Mouse (Mus musculus) intestine, postnatal 0 days (tissue): ENCODE measurements at regions not wholly inside any gene's neighbourhood (a gene's known extent, or its start where the extent isn't known, plus 50 kb on each side); places are given as distances from the start of the nearest gene placed in this dataset.

Source experiments
- ATAC-seq: fragments of 200-750 bp; cut with Nextera tagmentation; 2 replicates; pipeline ENCODE4 v1.8.0; 2017; ENCODE audit warnings: mild to moderate bottlenecking, moderate TSS enrichment, moderate library complexity
- H3K27ac ChIP-seq: fragments of 300-500 bp; sonication (generic); 2 replicates; pipeline ENCODE4 v1.5.1; 2014; ENCODE audit warnings: mild to moderate bottlenecking, low read depth, low read length, moderate library complexity
- H3K27me3 ChIP-seq: fragments of 300-500 bp; sonication (generic); replicated peaks from 2 replicates; pipeline ENCODE4 v1.6.1; 2014; ENCODE audit warnings: low read length, mixed read lengths; ENCODE audit not compliant: control insufficient read depth, insufficient read depth
- H3K36me3 ChIP-seq: fragments of 300-500 bp; sonication (generic); 2 replicates; pipeline ENCODE4 v1.6.1; 2014; ENCODE audit warnings: mild to moderate bottlenecking, moderate library complexity; ENCODE audit not compliant: control insufficient read depth, insufficient read depth
- H3K4me1 ChIP-seq: fragments of 300-500 bp; sonication (generic); replicated peaks from 2 replicates; pipeline ENCODE4 v1.6.1; 2014; ENCODE audit warnings: antibody characterized with exemption, low read length, mixed read lengths; ENCODE audit not compliant: control insufficient read depth, insufficient read depth
- H3K4me2 ChIP-seq: fragments of 300-500 bp; sonication (generic); replicated peaks from 2 replicates; pipeline ENCODE4 v1.6.1; 2014; ENCODE audit warnings: low read depth, mild to moderate bottlenecking, moderate library complexity
- H3K4me3 ChIP-seq: fragments of 300-500 bp; sonication (generic); 2 replicates; pipeline ENCODE4 v1.5.1; 2014; ENCODE audit warnings: low read depth, low read length
- H3K9ac ChIP-seq: fragments of 300-500 bp; sonication (generic); 2 replicates; pipeline ENCODE4 v1.6.1; 2014; ENCODE audit warnings: mild to moderate bottlenecking, low read depth, low read length
- H3K9me3 ChIP-seq: fragments of 300-500 bp; sonication (generic); 2 replicates; pipeline ENCODE4 v1.6.1; 2016; ENCODE audit warnings: mixed run types; ENCODE audit not compliant: control insufficient read depth
- CTCF ChIP-seq: sonication (generic); IDR thresholded peaks from 2 replicates; pipeline ENCODE4 v1.5.1; 2016; ENCODE audit warnings: low read depth, mild to moderate bottlenecking, control low read depth, antibody characterized with exemption, moderate library complexity
- WGBS: fragments of 180-500 bp; shearing (Covaris S2); extraction: QIAGEN DNeasy Blood & Tissue Kit; methylation state at CpG from one replicate; pipeline ENCODE4 v1.1.7; 2014; 5-methylcytosine and 5-hydroxymethylcytosine counted together

- TF ChIP-seq CTCF, result no peak
- no peak for ATAC-seq
- no peaks in the 10 kb centered on the region for H3K36me3 ChIP-seq
- 69% methylated on average over 3 of the region's 3 CpGs for WGBS
- no peaks in the 10 kb centered on the region for H3K27me3 ChIP-seq
- no peaks in the 10 kb centered on the region for H3K9me3 ChIP-seq
- no peak overlapping the region for H3K4me3 ChIP-seq
- no peak overlapping the region for H3K4me2 ChIP-seq
- H3K27ac ChIP-seq, result no peak overlapping the region
- no peak overlapping the region for H3K9ac ChIP-seq
- no peaks in the 10 kb centered on the region for H3K4me1 ChIP-seq
Observed at GRCm38 (mm10) chr7:75923951-75924467, 75.9 kb downstream of the Klhl25 start.

DNA sequence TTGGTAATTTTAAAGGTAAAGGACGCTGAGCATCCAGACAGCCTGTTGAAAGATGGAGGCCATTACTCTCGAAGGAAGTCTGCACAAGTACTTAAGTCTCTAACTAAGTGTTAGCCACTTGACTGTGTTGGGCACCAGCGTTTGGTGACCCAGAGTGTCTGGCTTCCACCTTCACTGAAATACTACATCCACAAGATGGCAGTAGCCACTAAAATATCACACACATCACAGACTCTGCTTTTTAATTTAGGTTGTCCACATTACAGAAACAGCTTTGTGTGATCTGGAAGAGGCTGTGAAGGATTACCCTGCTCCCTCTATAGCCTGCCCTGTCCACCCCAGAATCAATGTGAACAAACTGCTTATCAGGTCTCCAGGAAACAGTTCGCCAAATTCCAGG lies 79.4 kb downstream of the Klhl25 start:
- H3K4me3 ChIP-seq, result no peak overlapping the region
- peak; percentile 74 for TF ChIP-seq CTCF
- H3K27ac ChIP-seq, result no peak overlapping the region
- no peaks in the 10 kb centered on the region for H3K27me3 ChIP-seq
- H3K9ac ChIP-seq, result no peak overlapping the region
- no peak for ATAC-seq
- no peak overlapping the region for H3K4me2 ChIP-seq
- 27% methylated on average over 4 of the region's 4 CpGs for WGBS
- no peaks in the 10 kb centered on the region for H3K4me1 ChIP-seq
- H3K36me3 ChIP-seq, result no peaks in the 10 kb centered on the region
- no peaks in the 10 kb centered on the region for H3K9me3 ChIP-seq

DNA sequence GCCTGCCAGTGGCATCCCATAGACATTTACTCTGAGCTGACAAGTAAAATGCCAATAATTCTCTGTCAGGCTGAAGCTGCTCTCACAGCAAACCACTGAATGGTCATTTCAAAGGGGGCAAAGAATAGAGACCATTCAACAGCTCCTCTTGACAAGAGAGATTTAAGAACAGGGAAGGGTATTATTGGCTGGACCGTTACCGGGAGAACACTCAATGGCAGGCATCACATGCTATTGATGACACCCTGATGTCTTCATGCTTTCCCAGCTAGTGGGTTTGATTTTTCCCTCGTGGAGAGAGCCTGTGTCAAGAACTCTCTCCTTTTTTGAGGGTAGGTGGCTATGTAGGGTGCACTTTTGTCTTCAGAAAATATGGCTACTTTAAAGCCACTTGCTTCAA lies 95.7 kb downstream of the Klhl25 start:
- ATAC-seq, result no peak
- H3K27me3 ChIP-seq, result no peaks in the 10 kb centered on the region
- WGBS, result 77% methylated on average over 3 of the region's 3 CpGs
- no peak for TF ChIP-seq CTCF
- no peak overlapping the region for H3K9ac ChIP-seq
- H3K27ac ChIP-seq, result no peak overlapping the region
- no peak overlapping the region for H3K4me2 ChIP-seq
- no peak overlapping the region for H3K4me3 ChIP-seq
- H3K4me1 ChIP-seq, result no peaks in the 10 kb centered on the region
- no peaks in the 10 kb centered on the region for H3K36me3 ChIP-seq
- H3K9me3 ChIP-seq, result no peaks in the 10 kb centered on the region

- H3K4me1 ChIP-seq, result no peaks in the 10 kb centered on the region
- H3K9me3 ChIP-seq, result no peaks in the 10 kb centered on the region
- WGBS, result 81% methylated on average over 9 of the region's 9 CpGs
- no peaks in the 10 kb centered on the region for H3K27me3 ChIP-seq
- no peak overlapping the region for H3K4me2 ChIP-seq
- ATAC-seq, result no peak
- TF ChIP-seq CTCF, result no peak
- H3K9ac ChIP-seq, result no peak overlapping the region
- H3K4me3 ChIP-seq, result no peak overlapping the region
- H3K27ac ChIP-seq, result no peak overlapping the region
- H3K36me3 ChIP-seq, result no peaks in the 10 kb centered on the region
Observed at GRCm38 (mm10) chr7:75955671-75956070, 107.6 kb downstream of the Klhl25 start.

DNA sequence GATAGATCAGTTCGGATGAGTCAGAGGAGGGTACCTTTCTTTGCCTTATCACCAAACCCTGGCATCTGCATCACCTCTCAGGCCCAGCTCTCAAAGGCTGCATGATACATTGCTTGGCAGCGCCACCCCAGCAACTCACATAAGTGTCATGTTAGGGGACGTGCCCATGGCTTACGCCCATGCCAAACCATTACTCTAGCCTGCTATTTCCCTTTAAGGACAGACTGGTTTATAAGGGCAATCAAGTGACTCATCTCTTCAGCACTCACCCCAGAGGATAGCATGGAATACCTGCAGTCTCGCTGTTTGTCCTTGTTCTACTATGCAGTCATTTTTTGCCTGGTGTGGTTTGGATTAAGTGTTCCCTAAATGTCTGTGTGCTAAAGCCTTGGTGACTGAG lies 109.3 kb downstream of the Klhl25 start:
- Histone ChIP-seq H3K9ac (no peak overlapping the region), H3K9me3 (no peaks in the 10 kb centered on the region), H3K4me2 (no peak overlapping the region), H3K4me1 (no peaks in the 10 kb centered on the region), H3K4me3 (no peak overlapping the region), H3K27me3 (no peaks in the 10 kb centered on the region), H3K36me3 (no peaks in the 10 kb centered on the region), H3K27ac (no peak overlapping the region)
- TF ChIP-seq CTCF, result no peak
- 80% methylated on average over 5 of the region's 5 CpGs for WGBS
- no peak for ATAC-seq

DNA sequence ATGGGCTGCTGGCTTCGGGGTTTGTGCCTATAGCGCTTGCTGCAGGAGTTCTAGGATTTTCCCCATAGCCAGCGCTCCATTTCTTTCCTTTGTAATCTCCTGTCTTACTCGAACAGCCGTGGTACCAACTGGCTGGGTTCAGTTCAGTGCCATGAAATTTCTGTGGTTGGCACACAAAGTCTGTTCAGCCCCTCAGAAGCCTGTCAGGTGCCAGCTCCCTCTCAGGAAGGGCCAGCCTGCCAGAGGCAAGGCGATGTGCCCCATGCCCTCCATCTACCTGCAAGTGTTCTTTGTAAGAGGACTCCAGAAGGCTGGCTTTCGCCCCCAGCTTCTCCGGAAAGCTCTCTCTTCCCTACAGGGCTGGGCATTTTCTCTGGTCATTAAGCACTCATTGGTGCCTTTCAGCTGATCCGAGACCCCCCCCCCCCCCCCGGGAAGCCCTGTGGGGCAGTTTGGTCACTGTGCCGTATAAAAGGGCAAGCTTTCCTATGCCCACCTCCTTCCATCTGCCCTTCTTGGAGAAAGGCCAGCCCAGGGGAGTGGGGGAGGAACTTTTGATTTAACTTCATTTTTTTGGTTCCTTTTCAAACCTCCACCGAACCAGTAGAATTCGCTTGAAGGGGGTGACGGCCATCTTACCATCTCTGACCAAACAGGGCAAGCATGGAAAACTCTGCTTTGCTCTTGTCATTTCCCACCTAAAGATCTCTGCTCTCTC lies 112.0 kb downstream of the Klhl25 start:
- H3K4me3 ChIP-seq, result no peak overlapping the region
- H3K27ac ChIP-seq, result no peak overlapping the region
- H3K9me3 ChIP-seq, result no peaks in the 10 kb centered on the region
- no peak for ATAC-seq
- 89% methylated on average over 14 of the region's 14 CpGs for WGBS
- no peak for TF ChIP-seq CTCF
- no peak overlapping the region for H3K4me2 ChIP-seq
- no peaks in the 10 kb centered on the region for H3K4me1 ChIP-seq
- H3K36me3 ChIP-seq, result no peaks in the 10 kb centered on the region
- H3K27me3 ChIP-seq, result no peaks in the 10 kb centered on the region
- no peak overlapping the region for H3K9ac ChIP-seq
